Mouse (Mus musculus) cerebellum, adult 2 months (tissue): ENCODE measurements around the gene Galnt7.

Experiments used
- CTCF ChIP-seq: fragments of 200-500 bp; IDR thresholded peaks from 2 replicates; pipeline ENCODE4 v1.5.1; 2011; ENCODE audit warnings: low read depth, mild to moderate bottlenecking, control low read depth, low read length, moderate library complexity, borderline replicate concordance; ENCODE audit not compliant: insufficient read depth
- POLR2A ChIP-seq: fragments of 200-500 bp; IDR thresholded peaks from 2 replicates; pipeline ENCODE4 v1.6.1; 2011; ENCODE audit warnings: low read length, control low read depth, borderline replicate concordance; ENCODE audit not compliant: insufficient read depth

DNA sequence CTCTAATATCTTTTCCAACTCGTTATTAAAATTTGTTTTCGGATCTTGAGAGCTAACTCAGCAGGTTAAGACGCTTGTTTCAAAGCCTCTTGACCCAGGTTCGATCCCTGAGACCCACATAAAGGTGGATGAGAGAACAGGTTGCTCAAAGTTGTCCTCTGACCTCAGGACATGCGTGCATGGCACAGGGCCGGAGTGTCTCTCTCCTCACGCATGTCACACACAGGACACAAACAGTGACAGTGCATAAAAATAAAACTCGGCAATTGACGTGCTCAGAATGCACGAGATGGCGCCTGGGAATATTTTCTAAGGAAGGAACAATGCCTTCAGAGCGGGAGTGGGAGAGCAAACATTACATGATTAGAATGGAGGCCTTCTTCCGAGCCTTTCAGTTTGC, 122.6 kb downstream of the Galnt7 start:
- TF ChIP-seq CTCF (no peak), POLR2A (no peak)
